Mouse (Mus musculus): ENCODE measurements around the gene Sdk2.

GRCm38 (mm10) chr11:113990466-113990865 is 76.4 kb downstream of the Sdk2 start:
- TF ChIP-seq POLR2A (IDR thresholded peaks at IDR 0.05; ENCODE audit: extremely low read depth, insufficient read depth, low read length) (no peak), CTCF (IDR thresholded peaks at IDR 0.05; ENCODE audit: extremely low read depth, insufficient read depth, low read length) (no peak)

Data from cortical plate, adult 2 months (tissue).